Mouse (Mus musculus) ovary, adult 18-20 months (tissue): ENCODE data around the gene Aldh3b3.
"Not testable (repeated sequence)": the region's sequence is repeated elsewhere in the genome, so short reads cannot be mapped to it uniquely, and the experiment has no call there.

Experiments
- DNase-seq: peaks from one replicate; pipeline ENCODE4 v3.0.0; 2022; ENCODE audit warnings: low spot score, mixed read lengths

Gene Aldh3b3

DNA sequence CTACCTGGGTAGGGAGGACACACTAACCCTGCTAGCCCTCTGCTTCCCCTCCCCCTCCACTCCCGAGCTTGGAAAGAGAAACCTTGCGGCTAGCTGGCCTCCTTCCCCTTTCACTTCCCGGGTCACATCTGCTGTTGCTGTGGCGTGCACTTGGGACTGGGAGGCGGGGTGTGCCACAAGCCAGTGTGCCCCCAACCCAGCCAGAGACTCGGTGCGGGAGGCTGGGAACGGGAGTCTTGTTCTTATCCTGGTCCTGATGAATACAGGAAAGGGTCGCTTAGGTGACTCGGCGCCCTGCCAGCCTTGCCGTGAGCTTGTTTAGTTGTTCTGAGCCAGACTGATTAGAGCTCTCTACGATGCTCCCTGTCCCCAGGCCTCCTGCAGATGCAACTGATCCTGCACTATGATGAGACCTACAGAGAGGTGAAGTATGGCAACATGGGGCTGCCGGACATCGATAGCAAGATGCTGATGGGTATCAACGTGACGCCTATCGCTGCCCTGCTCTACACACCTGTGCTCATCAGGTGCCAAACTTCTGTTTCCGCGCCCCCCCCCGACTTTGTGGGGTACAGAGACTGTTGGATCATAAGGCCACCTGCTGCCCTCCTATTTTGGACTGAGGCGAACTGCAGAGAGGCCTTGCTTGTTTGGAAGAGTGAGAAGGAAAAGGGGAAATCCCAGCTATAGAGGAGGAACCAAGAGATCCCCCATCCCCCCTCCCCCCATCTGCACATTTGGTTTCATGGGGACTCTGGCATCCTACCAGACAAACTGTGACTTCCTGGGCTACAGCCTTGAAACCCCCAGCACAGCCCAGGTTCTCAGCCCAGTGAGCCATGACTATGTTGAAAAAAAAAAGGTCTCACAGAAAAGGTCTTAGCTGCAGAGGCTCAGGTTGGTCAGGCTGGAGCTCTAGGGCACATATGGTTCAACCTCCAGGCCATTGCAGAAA lies 22.3 kb upstream of the Aldh3b3 start:
- no peak for DNase-seq

DNA sequence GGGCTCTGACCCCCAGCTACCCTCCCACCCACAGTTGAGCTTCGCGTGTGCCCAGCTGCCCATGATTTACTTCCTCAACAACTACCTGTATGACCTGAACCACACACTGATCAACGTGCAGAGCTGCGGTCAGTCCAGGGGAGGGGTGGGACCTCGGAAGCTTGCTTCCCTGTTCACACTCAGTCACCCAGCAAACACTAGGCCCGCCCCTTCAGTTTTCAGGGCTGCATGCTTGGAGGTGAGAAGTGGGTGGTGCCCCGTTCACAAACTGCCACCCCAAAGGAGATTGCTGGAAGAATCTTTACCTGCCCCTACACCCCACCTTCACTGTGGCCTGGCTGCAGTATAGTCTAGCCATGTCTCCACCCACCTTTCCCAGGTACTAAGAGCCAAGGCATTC lies 16.1 kb upstream of the Aldh3b3 start:
- DNase-seq = no peak

DNA sequence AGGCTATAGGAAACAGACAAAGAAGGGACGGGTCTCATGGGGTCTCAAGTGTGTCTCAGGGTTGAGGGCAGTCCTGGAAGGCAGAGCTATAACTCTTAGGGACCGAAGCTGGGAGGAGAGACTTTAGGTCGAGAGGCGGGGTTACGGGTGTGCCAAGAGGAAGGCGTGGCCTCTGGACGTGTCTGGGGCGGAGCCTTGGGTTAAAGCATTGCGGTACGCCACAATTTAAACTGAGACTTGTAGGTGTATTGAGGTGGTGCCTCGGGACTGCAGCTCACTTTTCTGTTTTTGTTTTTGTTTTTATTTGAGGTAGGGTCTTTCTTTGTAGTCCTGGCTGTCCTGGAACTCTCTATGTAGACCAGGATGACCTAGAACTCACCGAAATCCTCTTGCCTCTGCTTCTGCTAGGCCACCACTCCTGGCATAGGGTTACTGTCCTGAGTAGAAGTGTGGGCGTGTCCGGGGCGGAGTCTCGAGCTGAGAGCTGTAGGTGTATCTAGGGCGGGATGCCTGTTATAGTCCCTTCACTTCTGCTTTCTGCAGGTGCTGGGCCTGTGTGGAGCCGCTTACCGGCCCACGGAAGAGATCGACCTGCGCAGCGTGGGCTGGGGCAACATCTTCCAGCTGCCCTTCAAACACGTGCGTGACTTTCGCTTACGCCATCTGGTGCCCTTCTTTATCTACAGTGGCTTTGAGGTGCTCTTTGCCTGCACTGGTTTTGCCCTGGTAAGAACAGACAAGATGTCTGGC lies 15.3 kb upstream of the Aldh3b3 start:
- no peak for DNase-seq

DNA sequence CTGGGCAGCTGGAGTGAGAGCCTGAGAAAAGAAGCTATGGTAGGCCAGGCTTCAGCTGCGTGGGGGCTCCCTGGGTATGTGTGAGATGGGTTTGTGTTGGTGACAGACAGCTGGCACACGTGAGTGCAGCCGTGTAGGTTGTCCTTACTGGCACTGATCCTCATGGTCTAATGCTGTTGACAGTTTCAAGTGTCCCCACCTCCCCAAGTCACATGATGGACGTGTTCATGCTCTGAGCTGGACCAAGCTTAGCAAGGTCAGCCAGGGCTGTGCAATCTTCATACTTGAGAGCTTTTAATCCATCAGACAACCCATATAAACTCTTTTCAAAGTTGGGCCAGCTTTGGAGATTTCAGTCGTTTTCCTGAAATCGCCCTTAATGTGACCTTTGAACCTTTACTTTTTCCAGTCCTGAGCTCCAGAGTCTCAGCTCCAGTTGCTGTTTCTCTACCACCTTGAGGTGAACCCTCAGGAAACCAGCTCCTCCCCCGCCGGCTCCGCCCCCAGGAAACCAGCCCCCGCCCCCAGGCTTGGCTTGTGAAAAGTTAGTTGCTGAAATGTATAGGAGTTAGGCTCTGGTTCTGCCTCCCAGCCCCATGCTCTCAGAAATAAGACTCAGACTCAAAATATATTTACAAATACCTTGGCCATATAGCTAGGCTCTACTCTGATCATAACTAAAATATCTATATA lies 12.4 kb upstream of the Aldh3b3 start:
- DNase-seq = no peak

DNA sequence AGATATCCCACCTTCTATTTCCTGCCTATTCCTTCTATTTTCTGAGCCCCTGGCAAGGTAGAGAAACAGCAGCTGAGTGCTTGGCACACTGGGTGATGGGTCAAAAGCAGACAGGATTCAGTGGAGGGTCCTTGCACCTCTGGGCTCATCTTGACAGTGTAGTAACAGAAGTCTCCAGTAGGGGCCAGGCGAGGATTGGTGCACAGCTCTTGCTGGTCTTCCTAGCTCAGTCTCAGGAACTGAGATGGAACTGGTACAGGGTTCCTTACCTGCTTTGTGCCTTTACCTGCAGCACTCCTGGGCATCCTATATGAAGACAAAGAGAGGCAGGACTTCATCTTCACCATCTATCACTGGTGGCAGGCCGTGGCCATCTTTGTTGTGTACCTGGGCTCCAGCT lies 11.7 kb upstream of the Aldh3b3 start:
- DNase-seq = no peak

DNA sequence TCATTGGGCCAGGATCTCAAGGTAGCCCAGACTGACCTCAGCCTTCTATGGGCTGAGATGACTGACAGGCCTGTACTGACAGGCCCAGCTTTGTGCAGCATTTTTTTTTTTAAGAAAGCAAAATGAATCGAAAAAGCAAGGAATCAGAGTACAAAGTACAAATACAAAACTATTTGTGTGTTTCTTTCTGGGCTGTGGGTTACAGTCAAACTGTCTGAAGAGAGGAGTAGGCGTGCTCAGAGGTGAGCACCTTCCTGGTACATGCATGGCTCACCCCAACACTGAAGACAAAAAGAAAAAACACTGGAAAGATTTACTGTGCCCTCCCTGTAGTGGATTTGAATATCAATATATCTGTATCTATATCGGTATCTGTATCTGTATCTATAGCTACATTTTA lies 10.6 kb upstream of the Aldh3b3 start:
- DNase-seq = no peak

DNA sequence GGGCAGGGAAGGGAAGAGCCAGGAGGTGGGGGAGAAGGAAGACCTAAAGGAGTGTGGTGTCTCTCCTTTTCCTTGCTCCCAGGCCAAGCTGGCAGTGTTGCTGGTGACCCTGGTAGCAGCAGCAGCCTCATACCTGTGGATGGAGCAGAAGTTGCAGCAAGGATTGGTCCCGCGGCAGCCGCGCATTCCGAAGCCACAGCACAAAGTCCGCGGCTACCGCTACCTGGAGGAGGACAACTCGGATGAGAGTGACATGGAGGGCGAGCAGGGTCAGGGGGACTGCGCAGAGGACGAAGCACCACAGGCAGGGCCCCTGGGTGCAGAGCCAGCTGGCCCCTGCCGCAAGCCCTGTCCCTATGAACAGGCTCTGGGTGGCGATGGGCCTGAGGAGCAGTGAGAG lies 9.9 kb upstream of the Aldh3b3 start:
- no peak for DNase-seq

DNA sequence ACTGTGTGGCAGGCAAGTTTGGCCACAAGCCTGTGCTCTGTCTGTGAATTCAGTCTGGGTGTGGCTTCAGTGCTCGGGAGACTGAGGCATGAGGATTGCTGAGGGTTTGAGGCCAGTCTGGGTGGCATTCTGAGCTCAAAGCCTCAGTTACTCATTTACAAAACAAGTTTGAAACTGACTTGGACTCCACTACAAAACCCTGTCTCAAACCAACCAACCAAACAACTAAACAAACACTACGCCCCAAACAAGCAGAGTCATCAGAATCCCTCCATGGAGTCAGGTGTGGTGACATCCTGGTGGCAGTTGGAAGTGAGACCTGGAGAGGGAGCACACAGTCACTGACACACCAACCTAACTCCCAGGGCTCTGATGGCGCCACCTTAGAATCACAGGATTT lies 8.1 kb upstream of the Aldh3b3 start:
- no peak for DNase-seq

DNA sequence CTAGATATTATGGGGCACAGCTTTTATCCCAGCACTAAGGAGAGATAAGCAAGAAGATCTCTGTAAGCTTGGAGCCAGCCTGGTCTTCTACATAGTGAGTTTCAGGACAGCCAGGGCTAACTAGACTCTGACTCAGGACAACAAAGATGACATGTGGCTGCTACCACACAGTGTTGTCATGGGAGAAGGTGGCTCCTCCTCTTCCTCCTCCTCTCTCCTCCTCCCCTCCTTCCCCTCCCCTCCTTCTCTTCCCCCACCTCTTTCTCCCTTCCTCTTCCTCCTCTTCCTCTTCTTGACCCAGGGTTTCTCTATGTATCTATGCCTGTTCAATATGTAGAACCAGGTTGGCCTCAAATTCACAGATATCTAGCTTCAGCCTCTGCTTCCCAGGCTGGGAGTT lies 7.0 kb upstream of the Aldh3b3 start:
- DNase-seq = no peak

DNA sequence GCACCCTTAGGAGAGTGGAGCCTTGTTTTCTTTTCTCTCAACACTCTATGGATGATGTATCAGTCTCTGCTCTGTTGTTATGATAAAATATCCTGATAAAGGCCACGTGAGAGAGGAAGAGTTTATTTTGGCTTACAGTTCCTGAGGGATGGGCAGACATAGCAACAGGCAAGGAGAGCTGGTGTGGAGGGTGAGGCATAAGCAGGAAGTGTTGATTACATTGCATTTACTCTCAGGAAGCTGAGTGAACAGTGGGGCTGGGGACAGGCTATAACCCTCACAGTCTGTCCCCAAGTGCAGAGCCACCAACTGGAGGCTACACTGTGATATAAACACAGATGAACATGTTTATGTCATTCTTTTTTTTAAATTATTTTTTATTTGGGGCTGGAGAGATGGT lies 6.3 kb upstream of the Aldh3b3 start:
- DNase-seq = no peak

DNA sequence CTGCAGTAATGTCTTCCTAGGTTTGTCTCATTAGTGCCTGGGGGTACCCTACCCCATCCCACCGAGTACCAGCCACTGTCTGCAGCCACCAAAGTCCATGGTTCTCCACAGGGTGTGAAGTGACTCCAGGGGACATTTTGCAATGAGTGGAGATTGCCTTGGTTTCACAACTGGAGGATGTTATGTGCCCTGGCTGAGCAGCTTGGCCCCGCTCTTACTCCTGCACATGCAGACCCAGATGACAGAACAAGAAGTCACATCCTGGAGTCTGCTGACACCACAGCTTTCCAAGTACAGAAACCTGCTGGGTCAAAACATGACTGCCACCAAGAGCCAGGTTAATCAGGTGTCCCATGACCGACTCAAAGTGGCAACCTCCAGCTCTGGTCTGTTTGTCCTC lies 3.4 kb upstream of the Aldh3b3 start:
- DNase-seq = no peak

DNA sequence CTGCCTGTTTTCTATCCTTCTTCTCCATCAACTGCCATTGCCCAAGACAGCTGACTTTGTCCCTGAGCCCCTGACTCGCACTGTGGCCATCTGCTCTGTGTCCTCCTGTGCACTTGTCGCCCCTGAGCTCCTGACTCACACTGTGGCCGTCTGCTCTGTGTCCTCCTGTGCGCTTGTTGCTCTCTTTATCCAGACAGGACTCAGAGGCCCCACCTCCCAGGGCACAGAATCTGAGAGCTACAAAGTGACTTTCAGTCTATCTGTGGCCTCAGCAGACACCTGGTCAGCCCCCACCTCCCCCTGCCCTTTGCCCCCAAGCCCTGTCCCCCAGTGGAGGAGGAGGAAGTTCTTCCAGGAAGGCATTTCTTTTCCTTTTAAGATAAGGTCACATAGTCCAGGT lies 2.6 kb upstream of the Aldh3b3 start:
- DNase-seq = no peak

DNA sequence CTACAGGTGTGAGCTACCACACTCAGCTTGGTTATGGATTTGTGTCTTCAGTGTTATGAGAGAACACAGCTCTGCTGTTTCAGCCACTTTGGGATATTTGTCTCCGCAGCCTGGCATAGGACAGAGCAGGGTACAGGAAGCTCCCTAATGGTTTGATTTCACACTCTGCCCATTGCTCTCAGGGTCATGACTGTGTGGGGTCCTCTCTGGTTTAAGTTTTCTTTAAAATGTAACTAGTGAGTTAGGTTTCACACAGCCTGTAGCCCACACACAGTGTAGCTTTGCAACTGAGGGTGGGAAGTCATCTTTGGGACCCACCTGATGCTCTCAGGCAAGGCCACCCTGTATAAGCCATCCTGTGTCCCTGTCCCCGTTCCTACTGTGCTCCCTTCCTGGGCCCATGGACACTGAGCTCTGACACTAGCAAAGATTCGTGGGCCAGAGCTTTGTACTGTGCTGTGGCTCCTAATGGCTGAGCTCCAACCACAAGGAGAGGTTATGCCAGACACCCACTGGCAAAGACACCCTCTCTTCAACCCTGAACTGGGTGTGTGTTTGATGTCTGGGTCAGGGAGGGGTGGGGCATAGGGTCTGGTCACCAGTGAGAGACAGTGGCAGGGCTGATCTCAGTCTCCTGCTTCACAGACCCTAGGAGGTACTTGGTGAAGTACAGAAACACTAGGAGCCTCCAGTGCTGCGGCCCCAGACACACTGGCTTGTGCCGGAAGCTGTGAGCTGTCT lies 979 bp upstream of the Aldh3b3 start:
- DNase-seq = not testable (repeated sequence)

DNA sequence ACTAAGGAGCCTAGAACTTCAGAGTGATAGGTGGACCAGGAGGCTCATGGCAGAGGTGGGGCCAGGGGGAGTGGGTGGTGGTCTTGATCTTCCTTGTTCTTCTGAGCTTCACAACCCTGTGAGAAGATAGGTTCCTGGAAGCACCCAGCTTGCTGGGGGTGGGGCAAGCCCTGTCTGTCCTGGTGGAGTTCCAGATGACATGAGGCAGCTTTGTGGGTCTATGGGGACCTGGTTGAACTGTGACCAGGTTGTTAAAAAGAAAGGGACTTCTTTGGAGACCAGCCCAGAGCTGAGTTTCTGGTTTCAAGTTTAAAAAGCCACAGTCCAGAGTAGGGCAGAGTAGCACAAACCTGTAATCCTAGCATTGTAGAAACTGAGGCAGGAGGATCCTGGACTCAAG lies 585 bp downstream of the Aldh3b3 start:
- no peak for DNase-seq

DNA sequence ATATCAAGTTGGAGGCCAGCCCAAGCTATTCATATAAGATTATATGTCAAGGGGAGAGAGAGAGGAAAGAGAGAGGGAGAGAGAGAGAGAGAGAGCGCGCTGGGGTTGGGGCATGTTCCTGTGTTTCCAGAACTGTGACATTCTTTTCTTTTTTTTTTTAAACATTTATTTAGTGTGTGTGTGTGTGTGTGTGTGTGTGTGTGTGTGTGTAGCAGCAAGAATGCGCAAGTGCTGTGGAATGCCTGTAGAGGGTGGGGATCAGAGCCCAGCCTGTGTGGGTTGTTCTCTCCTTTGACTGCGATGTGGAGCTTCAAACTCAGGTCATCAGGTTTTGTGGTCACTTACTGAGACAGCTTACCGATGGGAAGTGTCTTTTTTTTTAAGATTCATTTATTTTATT lies 1.8 kb downstream of the Aldh3b3 start:
- no peak for DNase-seq

DNA sequence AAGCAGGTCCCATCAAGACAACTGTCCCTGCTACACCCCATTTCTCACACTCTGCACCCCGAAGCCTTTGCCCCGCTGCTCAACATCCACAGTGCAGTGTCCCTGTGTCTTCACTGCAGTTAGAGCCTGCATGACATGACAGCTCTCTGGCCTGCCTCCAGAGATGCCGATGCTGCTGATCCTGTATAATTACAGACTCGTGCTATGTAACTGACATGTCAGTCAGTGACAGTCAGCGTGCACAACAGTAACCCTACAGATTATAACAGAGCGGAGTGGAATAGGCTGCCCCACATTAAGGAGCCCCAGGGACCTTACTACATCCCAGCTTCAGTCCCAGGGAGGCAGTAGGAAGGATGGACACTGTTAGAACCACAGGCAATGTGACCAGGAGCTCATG lies 3.4 kb downstream of the Aldh3b3 start:
- not testable (repeated sequence) for DNase-seq

DNA sequence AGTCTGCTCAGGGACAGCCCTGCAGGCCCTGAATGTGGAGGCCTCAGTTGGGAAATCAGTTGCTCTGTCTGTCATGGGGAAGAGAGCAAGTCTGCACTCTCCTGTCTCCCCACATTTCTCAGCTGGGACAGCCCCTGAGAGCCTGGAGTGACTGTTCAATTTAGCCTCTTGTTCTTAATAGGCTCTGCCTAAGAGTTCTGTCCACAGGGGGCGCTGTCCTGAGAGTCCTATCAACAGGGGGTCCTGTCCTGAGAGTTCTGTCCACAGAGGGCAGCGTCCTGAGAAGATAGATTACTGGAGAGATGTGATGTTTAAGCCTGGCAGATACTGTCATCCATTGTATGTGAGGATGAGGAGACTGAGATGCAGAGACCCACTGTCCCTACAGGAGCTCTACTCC lies 4.0 kb downstream of the Aldh3b3 start:
- DNase-seq = no peak

DNA sequence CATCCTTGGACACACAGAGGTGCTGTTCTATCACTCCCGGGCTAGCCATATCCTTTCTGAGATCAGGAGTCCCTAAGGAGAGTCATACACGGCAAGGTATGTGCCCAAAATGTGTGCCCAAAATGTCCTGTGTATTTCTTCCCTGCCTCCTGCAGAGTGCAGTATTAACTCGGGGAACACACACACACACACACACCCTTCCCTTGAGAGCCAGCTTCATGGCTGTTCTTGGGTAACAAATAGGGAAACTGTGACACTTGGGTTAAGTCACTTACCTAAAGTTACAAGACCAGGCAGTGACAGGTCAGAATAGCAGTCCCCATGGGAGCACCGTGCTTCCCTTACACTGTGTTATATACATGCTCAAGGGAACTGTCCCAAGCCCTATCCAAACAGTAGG lies 5.6 kb downstream of the Aldh3b3 start:
- no peak for DNase-seq

DNA sequence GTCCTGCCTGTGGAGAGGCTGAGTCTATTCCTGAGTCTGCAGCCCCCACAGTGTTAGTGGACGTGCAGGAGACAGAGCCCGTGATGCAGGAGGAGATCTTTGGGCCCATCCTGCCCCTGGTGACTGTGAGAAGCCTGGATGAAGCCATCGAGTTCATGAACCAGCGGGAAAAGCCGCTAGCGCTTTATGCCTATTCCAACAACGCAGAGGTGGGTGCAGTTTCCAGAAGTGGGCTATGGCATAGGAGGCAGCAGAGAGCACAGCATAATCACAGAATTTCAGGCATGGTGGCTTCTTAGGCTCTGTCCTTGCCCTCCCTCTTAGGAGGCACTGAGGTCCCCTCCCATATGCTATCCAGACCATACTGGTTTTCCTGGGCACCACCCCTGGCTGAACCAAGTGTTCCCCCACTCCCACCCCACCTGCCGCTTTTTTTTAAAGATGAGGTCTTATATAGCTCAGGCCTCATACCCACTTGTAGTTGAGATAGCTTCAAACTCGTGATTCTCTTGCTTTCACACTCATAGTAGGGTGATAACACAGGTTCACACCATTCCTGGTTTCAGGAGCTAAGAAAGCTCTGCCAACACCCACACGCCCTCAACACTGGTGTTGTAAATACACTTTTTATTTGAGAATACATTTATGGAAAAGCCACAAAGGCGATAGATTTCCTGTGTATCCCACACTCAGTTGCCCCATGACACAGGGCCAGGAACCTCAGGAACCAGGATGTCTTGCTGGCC lies 8.1 kb downstream of the Aldh3b3 start:
- no peak for DNase-seq

DNA sequence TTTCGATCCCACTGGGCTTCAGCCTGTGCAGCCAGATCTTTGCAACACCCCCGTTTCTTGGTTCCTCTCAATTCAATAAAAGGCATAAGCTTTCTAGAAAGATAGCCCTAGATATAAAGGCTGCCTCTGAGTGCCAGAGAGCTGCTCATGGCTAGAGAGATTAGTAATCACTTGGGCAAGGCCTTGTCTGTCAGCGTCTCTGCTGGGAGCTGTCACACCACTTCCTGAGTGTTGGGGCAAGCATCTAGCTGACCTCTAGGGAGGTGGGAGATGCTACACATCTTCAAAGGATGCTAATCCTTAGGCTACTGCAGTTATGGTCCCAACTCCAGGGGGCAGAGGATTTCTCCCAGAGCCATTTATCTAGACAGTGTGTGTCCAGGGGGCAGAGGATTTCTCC lies 8.8 kb downstream of the Aldh3b3 start:
- DNase-seq = no peak

DNA sequence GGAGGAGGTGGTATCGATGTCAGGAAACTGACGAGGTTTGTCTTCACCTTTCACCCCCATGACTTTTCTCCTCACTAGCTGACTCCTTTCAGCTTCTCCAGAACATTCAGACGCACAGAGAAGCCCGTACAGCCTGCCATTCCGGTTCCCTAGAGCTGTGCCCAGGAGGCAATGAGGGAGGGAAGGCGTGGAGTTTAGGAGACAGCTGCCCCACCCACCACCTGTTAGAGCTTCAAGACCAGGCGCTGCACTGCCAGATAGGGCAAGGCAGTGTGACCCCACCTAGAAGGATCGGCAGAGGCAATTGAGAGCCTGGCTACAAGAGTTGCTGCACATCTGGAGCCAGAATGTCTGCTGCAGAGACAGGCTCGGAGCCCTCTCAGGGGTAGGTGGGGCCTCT lies 13.8 kb downstream of the Aldh3b3 start, which contains the start of gene Aldh3b2:
Aldh3b2 (plus strand) TSS at position 100 of the 400 bp plus-strand sequence.
- DNase-seq = no peak
